Mouse (Mus musculus): ENCODE measurements around the gene Gm45062. TPM values are rescaled to one million over a fixed set of nuclear protein-coding genes. Genes with fewer than 3 reads are reported as not detected.

Gene Gm45062
- total and polyA plus RNA-seq, 3 experiments, result 2.7 to 4.1 (median 3.2) TPM

GRCm38 (mm10) chr6:8583892-8584291 is 324.6 kb downstream of the Gm45062 start:
- H3K4me1 ChIP-seq (ENCODE audit: control insufficient read depth in 1 of 2, insufficient read depth in 2 of 2), result no peaks in the 10 kb centered on the region
- H3K27me3 ChIP-seq (replicated peaks), result no peaks in the 10 kb centered on the region
- in situ Hi-C loops (cut with MboI; ENCODE audit: low pct_ligation_motif_present, low pct_unique_long_range_greater_than_20kb, low sequenced_read_pairs) (no loop called here), dilution Hi-C loops (cut with MboI; ENCODE audit: extremely low pct_ligation_motif_present, extremely low pct_unique_long_range_greater_than_20kb, low sequenced_read_pairs) (no loop called here)
- H3K4me2 ChIP-seq (ENCODE audit: insufficient read depth, low read depth, poor library complexity, severe bottlenecking), result no peak overlapping the region
- H3K9me3 ChIP-seq (replicated peaks; ENCODE audit: low read length), result no peaks in the 10 kb centered on the region
- no peak for DNase-seq (ENCODE audit: extremely low read depth)
- H3K27ac ChIP-seq (ENCODE audit: insufficient read depth, low read depth), result no peak overlapping the region
- H3K79me2 ChIP-seq (replicated peaks; ENCODE audit: control insufficient read depth, extremely low read depth, insufficient read depth, poor library complexity, severe bottlenecking), result no peaks in the 10 kb centered on the region
- no peak for TF ChIP-seq USF1 (IDR thresholded peaks at IDR 0.05; ENCODE audit: low read depth, low read length)
- no peak for TF ChIP-seq MAZ (IDR thresholded peaks at IDR 0.05; ENCODE audit: low read depth, low read length)
- TF ChIP-seq MYC (IDR thresholded peaks at IDR 0.05; ENCODE audit: low read depth, low read length), result no peak
- TF ChIP-seq GABPA (IDR thresholded peaks at IDR 0.05; ENCODE audit: insufficient replicate concordance, low read depth, low read length), result no peak
- TF ChIP-seq MXI1 (IDR thresholded peaks at IDR 0.05; ENCODE audit: low read depth, low read length), result no peak
- no peak for TF ChIP-seq NRF1 (IDR thresholded peaks at IDR 0.05; ENCODE audit: low read depth, low read length)
- TF ChIP-seq CTCF (conservative IDR thresholded peaks at IDR 0.05 in 1 of 2, IDR thresholded peaks at IDR 0.05 in 1 of 2; ENCODE audit: low read depth in 2 of 2, low read length in 2 of 2), result no peak
- no peak for TF ChIP-seq TCF12 (IDR thresholded peaks at IDR 0.05; ENCODE audit: low read depth, low read length)
- TF ChIP-seq BHLHE40 (IDR thresholded peaks at IDR 0.05; ENCODE audit: low read depth, low read length), result no peak
- TF ChIP-seq NELFE (IDR thresholded peaks at IDR 0.05; ENCODE audit: low read depth, low read length), result no peak
- no peak for TF ChIP-seq ZC3H11A (IDR thresholded peaks at IDR 0.05; ENCODE audit: low read depth, low read length)
- TF ChIP-seq MEF2A (IDR thresholded peaks at IDR 0.05; ENCODE audit: borderline replicate concordance, low read depth, low read length), result no peak
- no peak for TF ChIP-seq HCFC1 (IDR thresholded peaks at IDR 0.05; ENCODE audit: low read depth, low read length)
- TF ChIP-seq EP300 (IDR thresholded peaks at IDR 0.05; ENCODE audit: low read length), result no peak
- no peak for TF ChIP-seq JUND (conservative IDR thresholded peaks at IDR 0.05; ENCODE audit: low read depth, low read length)
- H3K9ac ChIP-seq (ENCODE audit: insufficient read depth, low read depth), result no peak overlapping the region
- peaks cover 3 to 13% of the 10 kb centered on the region in 2 experiments for H3K36me3 ChIP-seq (replicated peaks in 1 of 2; ENCODE audit: control insufficient read depth in 1 of 2, insufficient read depth in 1 of 2, low read length in 1 of 2)
- no peak overlapping the region for H3K4me3 ChIP-seq (replicated peaks in 1 of 3; ENCODE audit: low read depth in 2 of 3, low read length in 2 of 3, poor library complexity in 1 of 3)

- TF ChIP-seq ZKSCAN1 (IDR thresholded peaks at IDR 0.05; ENCODE audit: borderline replicate concordance, low read depth, low read length) (no peak), ZMIZ1 (IDR thresholded peaks at IDR 0.05; ENCODE audit: low read depth, low read length) (no peak), USF1 (IDR thresholded peaks at IDR 0.05; ENCODE audit: low read depth, low read length) (no peak), CHD1 (IDR thresholded peaks at IDR 0.05; ENCODE audit: low read depth, low read length) (no peak), MAX (IDR thresholded peaks at IDR 0.05; ENCODE audit: low read length) (no peak), CTCF (conservative IDR thresholded peaks at IDR 0.05 in 1 of 2, IDR thresholded peaks at IDR 0.05 in 1 of 2; ENCODE audit: low read depth in 2 of 2, low read length in 2 of 2) (no peak), PAX5 (IDR thresholded peaks at IDR 0.05; ENCODE audit: low read length) (no peak), SMC3 (IDR thresholded peaks at IDR 0.05; ENCODE audit: low read depth, low read length) (no peak), RCOR1 (conservative IDR thresholded peaks at IDR 0.05; ENCODE audit: low read depth, low read length) (no peak), POLR2AphosphoS2 (IDR thresholded peaks at IDR 0.05; ENCODE audit: low read depth, low read length) (no peak), BHLHE40 (IDR thresholded peaks at IDR 0.05; ENCODE audit: low read depth, low read length) (no peak), MXI1 (IDR thresholded peaks at IDR 0.05; ENCODE audit: low read depth, low read length) (no peak), MAFK (IDR thresholded peaks at IDR 0.05; ENCODE audit: insufficient replicate concordance, low read length) (no peak), ETS1 (conservative IDR thresholded peaks at IDR 0.05; ENCODE audit: low read depth, low read length) (no peak), ELF1 (IDR thresholded peaks at IDR 0.05; ENCODE audit: low read depth, low read length) (no peak), ZNF384 (IDR thresholded peaks at IDR 0.05; ENCODE audit: low read depth, low read length) (no peak), POLR2A (IDR thresholded peaks at IDR 0.05; ENCODE audit: low read depth, low read length) (no peak)
- in situ Hi-C loops (cut with MboI; ENCODE audit: low pct_ligation_motif_present, low pct_unique_long_range_greater_than_20kb, low sequenced_read_pairs) (no loop called here), dilution Hi-C loops (cut with MboI; ENCODE audit: extremely low pct_ligation_motif_present, extremely low pct_unique_long_range_greater_than_20kb, low sequenced_read_pairs) (no loop called here)
- Histone ChIP-seq H3K27me3 (replicated peaks) (no peaks in the 10 kb centered on the region), H3K4me1 (ENCODE audit: control insufficient read depth in 1 of 2, insufficient read depth in 2 of 2) (no peaks in the 10 kb centered on the region; a peak in 1 of 4 replicates), H3K36me3 (replicated peaks in 1 of 2; ENCODE audit: control insufficient read depth in 1 of 2, insufficient read depth in 1 of 2, low read length in 1 of 2) (peaks cover 5% of the 10 kb centered on the region in 2 experiments), H3K9me3 (replicated peaks; ENCODE audit: low read length) (no peaks in the 10 kb centered on the region), H3K79me2 (replicated peaks; ENCODE audit: control insufficient read depth, extremely low read depth, insufficient read depth, poor library complexity, severe bottlenecking) (no peaks in the 10 kb centered on the region), H3K27ac (ENCODE audit: insufficient read depth, low read depth) (no peak overlapping the region), H3K9ac (ENCODE audit: insufficient read depth, low read depth) (no peak overlapping the region), H3K4me3 (replicated peaks in 1 of 3; ENCODE audit: low read depth in 2 of 3, low read length in 2 of 3, poor library complexity in 1 of 3) (no peak overlapping the region), H3K4me2 (ENCODE audit: insufficient read depth, low read depth, poor library complexity, severe bottlenecking) (no peak overlapping the region)
- no peak for DNase-seq (ENCODE audit: extremely low read depth)
These were observed 332.4 kb downstream of the Gm45062 start for GRCm38 (mm10) chr6:8591665-8592064.
